Mouse (Mus musculus) olfactory bulb, adult 2 months (tissue): ENCODE data around the gene Klra1. TPM values are rescaled to one million over a fixed set of nuclear protein-coding genes. Genes with fewer than 3 reads are reported as not detected.
"Not testable (repeated sequence)": the region's sequence is repeated elsewhere in the genome, so short reads cannot be mapped to it uniquely, and the experiment has no call there.

ENCODE experiments used
- H3K27ac ChIP-seq: fragments of 200-500 bp; 2 replicates; pipeline ENCODE4 v1.5.1; 2012; ENCODE audit warnings: low read depth, low read length; ENCODE audit not compliant: insufficient read depth
- H3K4me1 ChIP-seq: fragments of 200-500 bp; 2 replicates; pipeline ENCODE4 v1.6.1; 2012; ENCODE audit warnings: low read length; ENCODE audit not compliant: control insufficient read depth, insufficient read depth
- H3K4me3 ChIP-seq: fragments of 200-500 bp; 2 replicates; pipeline ENCODE4 v1.5.1; 2012; ENCODE audit warnings: mild to moderate bottlenecking, low read depth, low read length, moderate library complexity; ENCODE audit not compliant: insufficient read depth
- CTCF ChIP-seq: fragments of 200-500 bp; IDR thresholded peaks from 2 replicates; pipeline ENCODE4 v1.5.1; 2012; ENCODE audit warnings: low read depth, mild to moderate bottlenecking, low read length, moderate library complexity; ENCODE audit not compliant: insufficient read depth
- POLR2A ChIP-seq: fragments of 200-500 bp; IDR thresholded peaks from 2 replicates; pipeline ENCODE4 v1.6.1; 2012; ENCODE audit warnings: mild to moderate bottlenecking, low read depth, low read length, moderate library complexity; ENCODE audit not compliant: insufficient read depth
- WGBS: fragments of 180-500 bp; shearing (Covaris S2); methylation state at CpG from one replicate; pipeline ENCODE4 v1.1.7; 2018; 5-methylcytosine and 5-hydroxymethylcytosine counted together
- polyA plus RNA-seq: library from polyadenylated mRNA; stranded (reverse); fragments of >200 nt; gene quantifications from 2 replicates; pipeline ENCODE4 v1.2.4, GENCODE M21; 2012; ENCODE audit warnings: low replicate concordance; ENCODE audit not compliant: missing spikeins, insufficient read depth, insufficient read length

Gene Klra1
- polyA plus RNA-seq, result not detected in 2 replicates

- Histone ChIP-seq H3K4me3 (no peak within 1 kb of the TSS), H3K27ac (no peak within 1 kb of the TSS), H3K4me1 (no peaks in the 10 kb centered on the region)
- WGBS, result 85% methylated on average over 2 of the region's 2 CpGs
- TF ChIP-seq POLR2A (no peak), CTCF (no peak)
Measured at GRCm38 (mm10) chr6:130386750-130387149, at the start of gene Klra1. Klra1 (minus strand) TSS chr6:130386874.

- WGBS, result 89% methylated on average over 4 of the region's 4 CpGs
- no peaks in the 10 kb centered on the region for H3K4me1 ChIP-seq
- no peak overlapping the region for H3K27ac ChIP-seq
- TF ChIP-seq CTCF (no peak), POLR2A (no peak)
- no peak overlapping the region for H3K4me3 ChIP-seq
Measured at GRCm38 (mm10) chr6:130429511-130429910, 42.8 kb upstream of the Klra1 start.

DNA sequence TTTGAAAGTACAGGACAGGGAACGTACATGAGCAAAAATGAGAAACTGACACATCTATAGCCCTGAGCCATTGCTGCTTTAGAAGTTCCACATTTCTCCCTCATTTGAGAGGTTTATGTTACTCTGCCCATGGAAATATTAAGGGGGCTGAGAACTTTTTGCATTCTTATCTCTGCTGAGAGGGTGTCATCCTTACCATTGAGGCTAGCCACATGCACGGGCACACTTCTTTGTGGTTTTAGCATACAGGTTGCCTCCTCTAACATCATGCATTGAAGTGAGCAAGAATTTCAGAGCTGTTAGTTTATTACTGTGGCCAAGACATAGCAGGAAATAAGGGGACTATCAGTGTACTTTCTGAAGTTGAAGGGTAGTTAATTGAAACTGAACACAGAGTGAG lies 32.5 kb upstream of the Klra1 start:
- Histone ChIP-seq H3K4me1 (no peaks in the 10 kb centered on the region), H3K4me3 (no peak overlapping the region), H3K27ac (no peak overlapping the region)
- 94% methylated on average over 2 of the region's 2 CpGs for WGBS
- no peak for TF ChIP-seq CTCF
- no peak for TF ChIP-seq POLR2A

DNA sequence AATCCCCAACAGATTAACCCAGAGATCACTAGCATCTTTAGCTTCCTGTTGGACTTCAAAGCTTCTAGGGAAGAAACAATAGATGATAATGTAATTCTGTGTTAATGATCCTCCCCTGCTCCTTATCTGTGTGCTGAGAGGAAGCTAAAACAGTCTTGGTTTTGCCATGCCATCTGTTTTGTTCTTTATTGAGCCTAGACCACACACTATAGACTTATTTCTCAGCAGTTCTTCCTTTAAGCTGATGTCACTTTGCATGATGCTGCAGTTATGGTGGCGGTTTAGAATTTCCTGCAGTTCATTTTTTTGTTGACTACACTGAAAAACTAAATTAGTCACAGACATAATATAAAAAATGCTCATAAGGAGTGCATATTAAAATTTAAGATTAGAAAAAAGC lies 18.2 kb upstream of the Klra1 start:
- TF ChIP-seq POLR2A (no peak), CTCF (no peak)
- WGBS, result 59% methylated on average over 1 of the region's 1 CpGs
- Histone ChIP-seq H3K4me3 (no peak overlapping the region), H3K27ac (no peak overlapping the region), H3K4me1 (no peaks in the 10 kb centered on the region)

DNA sequence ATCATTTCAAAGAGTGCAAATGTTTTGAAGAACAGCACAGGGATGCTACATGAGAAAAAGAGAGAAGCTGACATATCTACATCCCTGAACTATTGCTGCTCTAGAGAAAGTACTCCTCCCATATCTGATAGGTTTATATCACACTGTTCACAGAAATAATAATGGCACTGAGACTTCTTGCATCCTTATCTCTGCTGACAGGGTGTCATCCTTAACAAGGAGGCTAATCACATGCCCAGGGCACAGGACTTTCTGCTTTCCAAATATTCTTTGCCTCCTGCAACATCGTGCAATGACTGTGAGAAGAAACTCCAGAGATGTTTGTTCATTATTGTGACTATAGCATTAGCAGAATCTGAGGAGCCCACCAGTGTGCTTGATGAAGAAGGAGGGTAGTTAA lies 871 bp downstream of the Klra1 start:
- 58% methylated on average over 1 of the region's 1 CpGs for WGBS
- Histone ChIP-seq H3K4me1 (no peaks in the 10 kb centered on the region), H3K4me3 (no peak overlapping the region), H3K27ac (no peak overlapping the region)
- TF ChIP-seq CTCF (no peak), POLR2A (no peak)

GRCm38 (mm10) chr6:130382375-130382774 lies 4.3 kb downstream of the Klra1 start:
- Histone ChIP-seq H3K27ac (no peak overlapping the region), H3K4me3 (no peak overlapping the region), H3K4me1 (no peaks in the 10 kb centered on the region)
- no peak for TF ChIP-seq CTCF
- no peak for TF ChIP-seq POLR2A
- 79% methylated on average over 4 of the region's 4 CpGs for WGBS

GRCm38 (mm10) chr6:130345381-130345780 lies 41.3 kb downstream of the Klra1 start:
- 19% methylated on average over 1 of the region's 1 CpGs for WGBS
- H3K27ac ChIP-seq, H3K4me1 ChIP-seq, H3K4me3 ChIP-seq: not testable (repeated sequence)

- not testable (repeated sequence) for H3K4me3 ChIP-seq, H3K27ac ChIP-seq, H3K4me1 ChIP-seq
- 88% methylated on average over 2 of the region's 2 CpGs for WGBS
Measured at GRCm38 (mm10) chr6:130341973-130342372, 44.7 kb downstream of the Klra1 start.

GRCm38 (mm10) chr6:130337411-130337810 lies 49.3 kb downstream of the Klra1 start, which contains the start of gene Klra3:
Klra3 (minus strand) TSS chr6:130337574.
- Histone ChIP-seq H3K4me1 (no peaks in the 10 kb centered on the region), H3K4me3 (no peak within 1 kb of the TSS), H3K27ac (no peak within 1 kb of the TSS)
- no peak for TF ChIP-seq CTCF
- no peak for TF ChIP-seq POLR2A
- WGBS, result 79% methylated on average over 8 of the region's 8 CpGs

Other genes starting within 250 kb of the Klra1 start
- gene Klra9, start 193.8 kb downstream of the Klra1 start, polyA plus RNA-seq, result not detected in 2 replicates
- not detected in 2 replicates for gene Klra7, start 153.6 kb downstream of the Klra1 start, polyA plus RNA-seq
- not detected in 2 replicates for gene Klra10, start 104.9 kb downstream of the Klra1 start, polyA plus RNA-seq
- gene Klra3, start 49.3 kb downstream of the Klra1 start, polyA plus RNA-seq, result not detected in 2 replicates